Mouse (Mus musculus): ENCODE measurements around the gene Catsper2. TPM values are rescaled to one million over a fixed set of nuclear protein-coding genes. Genes with fewer than 3 reads are reported as not detected.

Catsper2 gene
- 1 to 10 TPM; 2.3 to 3.4 TPM for polyA plus RNA-seq (2017; shearing (Covaris generic))

DNA sequence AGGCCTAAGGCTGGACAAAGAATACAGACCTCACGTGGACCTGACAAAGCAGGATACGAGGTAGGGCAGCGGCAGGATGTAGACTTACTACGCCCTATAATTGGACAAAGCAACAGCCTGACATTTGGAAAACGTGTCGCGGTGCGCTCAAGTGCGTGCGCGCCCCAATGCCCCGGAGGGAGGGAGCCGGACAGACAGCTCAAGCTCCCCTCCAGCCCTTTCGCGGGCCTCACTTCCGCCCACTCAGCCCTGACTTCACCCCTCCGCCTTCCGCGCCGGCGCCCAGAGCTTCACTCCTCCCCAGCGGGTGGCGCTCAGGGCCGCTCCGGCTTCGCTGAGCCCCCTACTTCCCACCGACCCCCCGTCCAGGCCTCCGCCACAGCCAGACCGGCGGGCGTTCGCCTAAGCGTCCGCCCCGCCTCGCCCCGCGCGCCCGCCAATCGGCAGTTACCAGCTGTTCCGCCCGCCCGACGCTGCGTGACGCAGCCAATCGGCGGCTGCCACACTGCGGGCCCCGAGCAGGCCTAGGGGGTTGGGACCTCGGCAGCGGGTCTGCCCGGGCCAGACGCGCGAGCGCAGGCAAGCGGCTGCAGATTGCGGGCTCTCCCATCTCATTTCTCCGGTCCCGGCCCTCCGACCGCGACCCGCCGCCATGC is at the start of gene Catsper2, which contains the start of gene Pdia3:
Gene Catsper2 (minus strand): TSS at position 406 of the 656 bp plus-strand sequence.
Gene Pdia3 (plus strand): TSS at position 389 of the 656 bp plus-strand sequence.
- peak; percentile 80 for ATAC-seq

DNA sequence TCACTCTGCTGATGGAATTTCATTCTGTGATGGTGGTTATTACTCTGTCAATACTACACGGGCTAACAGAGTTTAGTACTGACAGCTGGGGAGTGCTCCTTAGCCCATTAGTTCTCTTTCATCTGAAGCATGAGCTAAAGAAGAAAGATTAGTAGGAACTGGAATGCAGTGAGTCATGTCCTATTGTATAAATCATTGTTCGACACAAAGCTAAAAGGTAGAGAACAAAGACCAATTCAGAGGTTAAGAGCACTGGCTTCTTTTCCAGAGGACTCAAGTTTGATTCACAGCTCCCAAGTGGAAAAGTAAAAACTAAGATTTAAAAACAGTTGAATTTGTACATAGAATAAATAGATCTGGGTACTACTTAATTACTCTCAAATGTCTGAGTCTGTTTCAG is 46.5 kb upstream of the Catsper2 start:
- no peak for ATAC-seq

DNA sequence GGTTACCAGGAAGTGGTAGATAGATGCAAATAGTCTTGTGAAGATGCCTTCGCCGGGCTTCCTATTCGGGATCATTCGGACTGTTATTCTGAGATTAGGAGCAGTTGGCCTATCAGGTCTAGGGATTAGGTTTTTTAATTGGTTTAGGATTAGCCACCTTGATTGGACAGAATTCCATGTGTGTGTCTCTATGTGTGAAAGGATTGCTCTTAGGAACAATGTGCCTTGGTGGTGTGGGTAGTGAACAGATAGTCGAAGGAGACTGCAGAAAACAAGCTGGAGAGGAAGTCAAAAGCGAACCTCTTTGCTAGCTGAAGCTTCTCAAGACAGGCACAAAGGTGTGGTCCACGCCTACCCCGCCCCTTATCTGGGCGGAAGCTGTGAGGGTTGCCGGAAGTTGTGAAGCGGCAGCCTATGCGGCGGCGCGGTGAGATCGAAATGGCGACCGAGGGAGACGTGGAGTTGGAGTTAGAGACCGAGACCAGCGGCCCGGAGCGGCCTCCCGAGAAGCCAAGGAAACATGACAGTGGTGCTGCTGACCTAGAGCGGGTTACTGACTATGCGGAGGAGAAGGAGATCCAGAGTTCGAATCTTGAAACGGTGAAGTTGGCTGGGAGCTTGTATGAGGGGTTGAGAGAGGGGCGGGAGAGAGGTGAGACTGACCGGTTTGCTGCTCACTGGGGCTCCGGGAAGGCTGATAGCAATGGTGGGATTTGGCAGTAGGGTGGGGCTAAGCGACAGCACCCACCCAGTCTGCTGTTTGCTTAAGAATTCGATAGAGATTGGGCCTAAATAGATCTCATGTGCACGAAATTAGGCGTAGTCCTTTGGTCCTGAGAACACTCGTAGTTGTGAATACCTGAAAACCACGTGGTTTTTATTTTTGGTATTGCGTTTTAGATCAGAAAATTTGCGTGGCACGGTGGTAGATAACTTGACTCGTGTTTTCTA is 43.4 kb upstream of the Catsper2 start, which contains the start of gene Serinc4:
Gene Serinc4 (minus strand): TSS at position 90 of the 951 bp plus-strand sequence.
- peak; percentile 100 for ATAC-seq

DNA sequence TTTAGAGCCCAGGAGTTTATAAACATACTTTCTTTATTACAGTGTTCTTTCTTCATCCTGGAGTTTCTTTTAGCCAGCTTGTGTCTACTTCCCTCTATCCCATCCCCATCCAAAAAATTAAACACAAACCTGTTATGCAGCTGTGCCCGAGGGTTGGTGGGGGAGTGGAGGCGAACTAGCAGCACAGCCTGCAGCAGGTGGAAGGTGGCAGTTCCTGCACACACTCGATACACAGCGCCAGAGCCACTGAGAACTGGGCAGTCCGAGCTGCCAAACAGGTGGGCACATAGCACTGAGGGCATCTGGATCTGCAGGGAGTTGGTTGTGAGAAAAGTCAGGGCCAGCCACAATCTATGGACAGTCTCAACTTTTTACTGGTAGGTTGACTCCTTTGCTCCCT is 41.9 kb upstream of the Catsper2 start:
- ATAC-seq: no peak

DNA sequence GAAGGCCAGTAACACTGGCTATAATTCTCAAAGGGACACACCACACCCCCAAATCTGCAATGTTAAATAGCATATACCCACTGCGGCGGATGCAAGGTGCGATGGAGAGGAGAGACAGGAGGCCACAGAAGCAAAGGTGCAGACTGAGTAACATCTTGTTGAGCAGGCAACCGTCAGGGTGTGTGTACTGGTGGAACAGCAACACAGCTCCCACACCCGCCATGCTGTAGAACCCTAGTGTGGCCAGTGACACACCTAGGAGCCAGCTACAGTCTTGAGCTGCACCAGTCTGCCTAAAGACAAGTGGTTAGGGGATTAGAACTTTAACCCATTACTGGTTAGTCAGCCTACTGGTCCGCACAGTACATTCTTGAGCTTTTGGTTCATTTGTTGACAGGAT is 40.3 kb upstream of the Catsper2 start:
- ATAC-seq: no peak

DNA sequence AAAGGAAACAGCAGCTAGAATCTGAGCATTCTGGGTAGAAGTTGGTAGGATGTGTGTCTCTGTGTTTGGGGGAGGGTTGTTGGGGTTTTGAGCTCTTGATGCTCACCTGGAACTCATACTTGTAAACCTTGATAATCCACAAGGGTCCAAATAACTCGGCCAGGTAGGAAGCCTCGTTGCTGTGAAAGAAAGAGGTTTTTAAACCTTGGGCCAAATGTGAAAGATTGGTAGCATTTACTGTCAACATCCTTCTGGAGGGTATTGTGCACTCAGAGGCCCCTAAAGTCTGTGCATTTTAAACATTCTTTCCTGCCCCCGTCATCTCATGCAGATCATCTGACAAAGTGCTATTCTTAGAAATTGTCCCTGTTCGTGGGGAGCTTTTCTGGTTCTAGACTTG is 39.4 kb upstream of the Catsper2 start, which contains the start of gene Hypk:
Gene Hypk (plus strand): TSS at position 301 of the 400 bp plus-strand sequence.
- ATAC-seq: no peak

GRCm38 (mm10) chr2:121452361-121452760 is 38.8 kb upstream of the Catsper2 start:
- no peak for ATAC-seq

- ATAC-seq: no peak
Measured at GRCm38 (mm10) chr2:121450093-121450492, 36.5 kb upstream of the Catsper2 start.

GRCm38 (mm10) chr2:121449545-121450011 is 36.0 kb upstream of the Catsper2 start:
- peak; percentile 7 for ATAC-seq

DNA sequence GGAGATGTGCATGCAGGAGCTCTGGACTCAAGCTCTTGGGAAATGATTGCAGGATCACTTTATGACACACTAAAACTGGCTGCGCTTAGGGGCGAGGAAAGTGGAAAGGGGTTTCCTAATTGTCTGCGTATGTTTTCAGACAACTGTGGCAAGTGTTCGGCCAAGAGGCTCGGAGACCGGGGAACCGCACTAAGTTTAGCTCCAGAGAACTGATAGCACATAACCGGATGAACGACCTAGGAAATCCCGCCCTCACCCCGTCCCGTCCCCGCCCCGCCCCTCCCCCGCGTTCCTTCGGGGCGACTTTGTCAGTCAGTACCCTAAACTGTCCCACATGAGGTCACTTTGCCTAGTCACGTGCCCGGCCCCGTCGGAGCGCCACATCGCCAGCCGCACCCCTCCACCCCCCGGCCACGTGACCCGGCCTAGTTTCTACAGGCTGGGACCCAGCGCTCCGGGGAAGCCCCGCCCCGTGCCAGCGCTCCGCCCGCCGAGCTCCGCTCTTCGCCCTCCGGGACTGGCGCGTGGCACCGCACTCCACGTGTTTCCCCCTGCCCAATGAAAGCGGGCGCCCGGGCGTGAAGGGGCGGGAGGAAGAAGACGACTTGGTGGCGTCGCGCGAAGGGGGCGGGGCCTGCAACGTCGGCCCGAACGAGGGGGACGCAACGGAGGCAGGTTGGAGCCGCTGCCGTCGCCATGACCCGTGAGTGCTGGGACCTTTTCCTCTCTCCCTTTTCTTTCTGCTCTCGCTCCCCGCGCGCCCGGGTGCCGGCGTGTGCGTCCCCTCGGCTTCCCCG is 35.3 kb upstream of the Catsper2 start, which contains the start of gene Serf2:
Gene Serf2 (plus strand): TSS at position 457 of the 797 bp plus-strand sequence.
- peak; percentile 92 for ATAC-seq

GRCm38 (mm10) chr2:121448136-121448535 is 34.5 kb upstream of the Catsper2 start:
- no peak for ATAC-seq

GRCm38 (mm10) chr2:121447006-121447405 is 33.4 kb upstream of the Catsper2 start:
- ATAC-seq: no peak

- no peak for ATAC-seq
Measured at GRCm38 (mm10) chr2:121446506-121446905, 32.9 kb upstream of the Catsper2 start.

- no peak for ATAC-seq
Measured at GRCm38 (mm10) chr2:121445117-121445516, 31.5 kb upstream of the Catsper2 start.

DNA sequence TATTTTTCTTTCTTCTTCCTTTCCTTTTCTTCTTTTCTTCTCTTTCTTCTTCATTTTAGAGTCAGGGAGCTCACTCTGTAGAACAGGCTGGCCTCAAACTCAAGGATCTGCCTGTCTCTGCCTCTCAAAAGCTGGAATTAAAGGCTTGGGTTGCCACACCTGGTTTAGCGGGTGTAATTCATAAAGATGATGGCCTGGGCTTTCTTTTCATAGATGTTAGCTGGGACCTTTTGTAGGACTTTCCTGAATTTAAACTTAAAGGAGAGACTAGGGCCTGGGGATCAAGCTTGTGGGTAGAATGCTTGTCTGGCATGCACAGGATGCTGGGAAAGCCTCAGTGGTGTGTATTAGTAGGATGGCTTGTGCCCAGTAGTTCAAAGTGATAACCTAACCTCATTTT is 30.6 kb upstream of the Catsper2 start, which contains the start of gene Ell3:
Gene Ell3 (minus strand): TSS at position 101 of the 400 bp plus-strand sequence.
- ATAC-seq: no peak

GRCm38 (mm10) chr2:121443068-121443349 is 29.4 kb upstream of the Catsper2 start:
- no peak for ATAC-seq

- ATAC-seq: peak; percentile 88
Measured at GRCm38 (mm10) chr2:121442259-121443067, 28.9 kb upstream of the Catsper2 start.

GRCm38 (mm10) chr2:121441800-121442199 is 28.2 kb upstream of the Catsper2 start:
- peak; percentile 19 for ATAC-seq

DNA sequence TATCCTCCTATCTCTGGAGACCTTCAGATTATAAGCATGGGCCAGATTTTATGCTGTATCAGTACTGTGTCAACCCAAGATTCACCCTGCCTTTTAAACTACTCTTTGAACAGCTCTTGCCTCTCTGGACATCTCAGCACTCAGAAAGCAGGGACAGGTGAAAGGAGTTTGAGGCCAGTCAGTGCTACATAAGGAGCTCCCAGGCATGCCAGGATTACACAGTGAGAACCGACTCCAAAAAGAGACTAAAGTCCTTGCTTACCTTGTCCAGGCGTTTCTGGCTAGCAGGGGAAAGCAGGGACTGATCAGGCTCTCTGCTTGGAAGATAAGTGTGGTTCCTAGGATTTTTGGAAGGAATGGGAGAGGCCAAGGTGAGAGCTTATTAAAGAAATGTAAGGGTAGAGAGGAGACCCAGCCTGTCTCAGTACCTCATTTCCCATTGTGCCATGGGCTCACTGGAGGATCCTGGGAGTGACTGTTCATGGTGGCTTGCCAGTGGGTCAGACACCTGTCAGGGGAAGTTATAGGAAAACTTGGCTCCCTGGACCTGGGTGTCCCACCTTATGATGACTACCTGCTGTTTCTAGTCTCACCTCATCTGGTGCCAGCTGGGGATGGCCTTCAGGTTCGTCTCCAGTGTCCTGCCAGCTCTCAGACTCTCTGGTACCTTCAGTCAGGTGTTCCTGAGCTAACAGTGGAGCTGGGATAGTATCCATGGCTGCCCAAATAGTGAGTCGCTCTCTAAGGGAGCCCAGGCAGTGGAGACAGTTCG is 27.4 kb upstream of the Catsper2 start:
- no peak for ATAC-seq

- ATAC-seq: no peak
Measured at GRCm38 (mm10) chr2:121439746-121440145, 26.2 kb upstream of the Catsper2 start.

- ATAC-seq: peak; percentile 74
Measured at GRCm38 (mm10) chr2:121434854-121435253, 21.3 kb upstream of the Catsper2 start.

Data from CD4-positive, CD25-positive, alpha-beta regulatory T cell, adult 4 months (primary cell).